Mouse (Mus musculus) intestine, postnatal 0 days (tissue): Measurements from ENCODE around the gene Camta1. TPM values are rescaled to one million over a fixed set of nuclear protein-coding genes. Genes with fewer than 3 reads are reported as not detected.

ENCODE experiments used
- ATAC-seq: fragments of 200-750 bp; cut with Nextera tagmentation; 2 replicates; pipeline ENCODE4 v1.8.0; 2017; ENCODE audit warnings: mild to moderate bottlenecking, moderate TSS enrichment, moderate library complexity
- H3K27ac ChIP-seq: fragments of 300-500 bp; sonication (generic); 2 replicates; pipeline ENCODE4 v1.5.1; 2014; ENCODE audit warnings: mild to moderate bottlenecking, low read depth, low read length, moderate library complexity
- H3K27me3 ChIP-seq: fragments of 300-500 bp; sonication (generic); replicated peaks from 2 replicates; pipeline ENCODE4 v1.6.1; 2014; ENCODE audit warnings: low read length, mixed read lengths; ENCODE audit not compliant: control insufficient read depth, insufficient read depth
- H3K36me3 ChIP-seq: fragments of 300-500 bp; sonication (generic); 2 replicates; pipeline ENCODE4 v1.6.1; 2014; ENCODE audit warnings: mild to moderate bottlenecking, moderate library complexity; ENCODE audit not compliant: control insufficient read depth, insufficient read depth
- H3K4me1 ChIP-seq: fragments of 300-500 bp; sonication (generic); replicated peaks from 2 replicates; pipeline ENCODE4 v1.6.1; 2014; ENCODE audit warnings: antibody characterized with exemption, low read length, mixed read lengths; ENCODE audit not compliant: control insufficient read depth, insufficient read depth
- H3K4me2 ChIP-seq: fragments of 300-500 bp; sonication (generic); replicated peaks from 2 replicates; pipeline ENCODE4 v1.6.1; 2014; ENCODE audit warnings: low read depth, mild to moderate bottlenecking, moderate library complexity
- H3K4me3 ChIP-seq: fragments of 300-500 bp; sonication (generic); 2 replicates; pipeline ENCODE4 v1.5.1; 2014; ENCODE audit warnings: low read depth, low read length
- H3K9ac ChIP-seq: fragments of 300-500 bp; sonication (generic); 2 replicates; pipeline ENCODE4 v1.6.1; 2014; ENCODE audit warnings: mild to moderate bottlenecking, low read depth, low read length
- H3K9me3 ChIP-seq: fragments of 300-500 bp; sonication (generic); 2 replicates; pipeline ENCODE4 v1.6.1; 2016; ENCODE audit warnings: mixed run types; ENCODE audit not compliant: control insufficient read depth
- CTCF ChIP-seq: sonication (generic); IDR thresholded peaks from 2 replicates; pipeline ENCODE4 v1.5.1; 2016; ENCODE audit warnings: low read depth, mild to moderate bottlenecking, control low read depth, antibody characterized with exemption, moderate library complexity
- WGBS: fragments of 180-500 bp; shearing (Covaris S2); extraction: QIAGEN DNeasy Blood & Tissue Kit; methylation state at CpG from one replicate; pipeline ENCODE4 v1.1.7; 2014; 5-methylcytosine and 5-hydroxymethylcytosine counted together
- polyA plus RNA-seq: library from polyadenylated mRNA; unstranded; fragments of >200 nt; fragmentation: Nextera tagmentation; extraction: Ambion mirVana; gene quantifications from 2 replicates; pipeline ENCODE4 v1.2.1, GENCODE M21; 2015

Gene Camta1
- polyA plus RNA-seq, 1 experiment from 2014 or later = 54.1 TPM

GRCm38 (mm10) chr4:151245068-151245797 is 616.4 kb downstream of the Camta1 start:
- WGBS = 48% methylated on average over 7 of the region's 7 CpGs
- Histone ChIP-seq H3K9me3 (no peaks in the 10 kb centered on the region), H3K4me3 (no peak overlapping the region), H3K4me2 (no peak overlapping the region), H3K9ac (no peak overlapping the region), H3K4me1 (no peaks in the 10 kb centered on the region), H3K36me3 (no peaks in the 10 kb centered on the region), H3K27me3 (no peaks in the 10 kb centered on the region), H3K27ac (no peak overlapping the region)
- TF ChIP-seq CTCF = no peak
- ATAC-seq = no peak

- H3K9ac ChIP-seq = no peak overlapping the region
- no peak for TF ChIP-seq CTCF
- H3K27ac ChIP-seq = no peak overlapping the region
- no peak overlapping the region for H3K4me2 ChIP-seq
- H3K9me3 ChIP-seq = no peaks in the 10 kb centered on the region
- no peaks in the 10 kb centered on the region for H3K4me1 ChIP-seq
- H3K27me3 ChIP-seq = no peaks in the 10 kb centered on the region
- H3K4me3 ChIP-seq = no peak overlapping the region
- no peaks in the 10 kb centered on the region for H3K36me3 ChIP-seq
- no peak for ATAC-seq
- 52% methylated on average over 9 of the region's 9 CpGs for WGBS
Observed at GRCm38 (mm10) chr4:151243445-151243844, 618.2 kb downstream of the Camta1 start.

GRCm38 (mm10) chr4:151242751-151243150 is 618.9 kb downstream of the Camta1 start:
- Histone ChIP-seq H3K4me2 (no peak overlapping the region), H3K27me3 (no peaks in the 10 kb centered on the region), H3K36me3 (no peaks in the 10 kb centered on the region), H3K4me3 (no peak overlapping the region), H3K4me1 (no peaks in the 10 kb centered on the region), H3K9ac (no peak overlapping the region), H3K27ac (no peak overlapping the region), H3K9me3 (no peaks in the 10 kb centered on the region)
- ATAC-seq = no peak
- no peak for TF ChIP-seq CTCF
- 21% methylated on average over 12 of the region's 12 CpGs for WGBS

- Histone ChIP-seq H3K9ac (no peak overlapping the region), H3K4me1 (no peaks in the 10 kb centered on the region), H3K27me3 (no peaks in the 10 kb centered on the region), H3K9me3 (no peaks in the 10 kb centered on the region), H3K36me3 (no peaks in the 10 kb centered on the region), H3K4me2 (no peak overlapping the region), H3K4me3 (no peak overlapping the region), H3K27ac (no peak overlapping the region)
- 81% methylated on average over 5 of the region's 5 CpGs for WGBS
- peak; percentile 33 for TF ChIP-seq CTCF
- no peak for ATAC-seq
Observed at GRCm38 (mm10) chr4:151240465-151240864, 621.2 kb downstream of the Camta1 start.

GRCm38 (mm10) chr4:151238970-151239684 is 622.5 kb downstream of the Camta1 start:
- no peaks in the 10 kb centered on the region for H3K36me3 ChIP-seq
- TF ChIP-seq CTCF = no peak
- no peak for ATAC-seq

GRCm38 (mm10) chr4:151237501-151237900 is 624.2 kb downstream of the Camta1 start:
- Histone ChIP-seq H3K4me3 (no peak overlapping the region), H3K9ac (no peak overlapping the region), H3K4me2 (no peak overlapping the region), H3K4me1 (no peaks in the 10 kb centered on the region), H3K36me3 (no peaks in the 10 kb centered on the region), H3K27ac (no peak overlapping the region), H3K27me3 (no peaks in the 10 kb centered on the region), H3K9me3 (no peaks in the 10 kb centered on the region)
- ATAC-seq = no peak
- no peak for TF ChIP-seq CTCF
- 65% methylated on average over 3 of the region's 3 CpGs for WGBS

More at GRCm38 (mm10) chr4:151238970-151239684, 622.5 kb downstream of the Camta1 start:
- no peak overlapping the region for H3K27ac ChIP-seq
- H3K9me3 ChIP-seq = no peaks in the 10 kb centered on the region
- WGBS = 82% methylated on average over 19 of the region's 19 CpGs
- no peak overlapping the region for H3K9ac ChIP-seq
- H3K4me1 ChIP-seq = no peaks in the 10 kb centered on the region
- no peaks in the 10 kb centered on the region for H3K27me3 ChIP-seq
- no peak overlapping the region for H3K4me3 ChIP-seq
- H3K4me2 ChIP-seq = no peak overlapping the region
